Mouse (Mus musculus) hindbrain, postnatal 0 days (tissue): ENCODE results near the gene Sgip1. TPM values are rescaled to one million over a fixed set of nuclear protein-coding genes. Genes with fewer than 3 reads are reported as not detected.

Experiments used
- ATAC-seq: fragments of 200-750 bp; cut with Nextera tagmentation; 2 replicates; pipeline ENCODE4 v1.8.0; 2017; ENCODE audit warnings: mild to moderate bottlenecking, moderate TSS enrichment, moderate library complexity
- DNase-seq: peaks from one replicate; pipeline ENCODE4 v3.0.0-alpha.2; 2015; ENCODE audit warnings: low spot score
- H3K27ac ChIP-seq: fragments of 300-500 bp; sonication (generic); 2 replicates; pipeline ENCODE4 v1.5.1; 2014; ENCODE audit warnings: mild to moderate bottlenecking
- H3K27me3 ChIP-seq: fragments of 300-500 bp; sonication (generic); 2 replicates; pipeline ENCODE4 v1.6.1; 2014; ENCODE audit warnings: low read length, mixed read lengths; ENCODE audit not compliant: insufficient read depth
- H3K36me3 ChIP-seq: fragments of 300-500 bp; sonication (generic); 2 replicates; pipeline ENCODE4 v1.6.1; 2014; ENCODE audit warnings: low read length, mixed read lengths; ENCODE audit not compliant: insufficient read depth
- H3K4me1 ChIP-seq: fragments of 300-500 bp; sonication (generic); 2 replicates; pipeline ENCODE4 v1.6.1; 2014; ENCODE audit warnings: antibody characterized with exemption, low read length, mixed read lengths; ENCODE audit not compliant: insufficient read depth
- H3K4me2 ChIP-seq: fragments of 300-500 bp; sonication (generic); 2 replicates; pipeline ENCODE4 v1.6.1; 2014; ENCODE audit warnings: low read depth, mild to moderate bottlenecking, low read length, moderate library complexity, mixed read lengths
- H3K4me3 ChIP-seq: fragments of 300-500 bp; sonication (generic); 2 replicates; pipeline ENCODE4 v1.5.1; 2014; ENCODE audit warnings: low read length
- H3K9ac ChIP-seq: fragments of 300-500 bp; sonication (generic); replicated peaks from 2 replicates; pipeline ENCODE4 v1.6.1; 2014; ENCODE audit warnings: mild to moderate bottlenecking, low read length, moderate library complexity, mixed read lengths
- H3K9me3 ChIP-seq: fragments of 300-500 bp; sonication (generic); 2 replicates; pipeline ENCODE4 v1.6.1; 2016; ENCODE audit warnings: low read length, mixed read lengths
- CTCF ChIP-seq: IDR thresholded peaks from 2 replicates; pipeline ENCODE4 v1.5.1; 2016; ENCODE audit warnings: antibody characterized with exemption, control low read depth, low read depth
- WGBS: fragments of 180-500 bp; shearing (Covaris S2); extraction: QIAGEN DNeasy Blood & Tissue Kit; methylation state at CpG from one replicate; pipeline ENCODE4 v1.1.7; 2014; 5-methylcytosine and 5-hydroxymethylcytosine counted together
- polyA plus RNA-seq: library from polyadenylated mRNA; unstranded; fragments of >200 nt; fragmentation: Nextera tagmentation; extraction: Ambion mirVana; gene quantifications from 2 replicates; pipeline ENCODE4 v1.2.1, GENCODE M21; 2015
- total RNA-seq: library from RNA; depleted of rRNA; stranded (reverse); fragments of >200 nt; gene quantifications from 2 replicates; pipeline ENCODE4 v1.2.3, GENCODE M21; 2014; rRNA removed

Sgip1 gene
- total and polyA plus RNA-seq, 2 experiments from 2014 or later: 34.6 to 62.0 TPM

GRCm38 (mm10) chr4:103006943-103007418 is 265.9 kb downstream of the Sgip1 start:
- Histone ChIP-seq H3K9ac (no peak overlapping the region), H3K36me3 (no peaks in the 10 kb centered on the region), H3K9me3 (no peaks in the 10 kb centered on the region), H3K4me3 (no peak overlapping the region), H3K27ac (no peak overlapping the region), H3K27me3 (no peaks in the 10 kb centered on the region), H3K4me1 (no peaks in the 10 kb centered on the region), H3K4me2 (no peak overlapping the region)
- whole genome bisulfite sequencing: 18% methylated on average over 4 of the region's 4 CpGs
- ATAC-seq: no peak
- peak; percentile 17 for DNase-seq
- TF ChIP-seq CTCF: no peak

- Histone ChIP-seq H3K9ac (no peak overlapping the region), H3K4me2 (no peak overlapping the region), H3K4me3 (no peak overlapping the region), H3K27ac (no peak overlapping the region), H3K4me1 (no peaks in the 10 kb centered on the region), H3K9me3 (no peaks in the 10 kb centered on the region), H3K27me3 (no peaks in the 10 kb centered on the region), H3K36me3 (no peaks in the 10 kb centered on the region)
- WGBS: 93% methylated on average over 4 of the region's 4 CpGs
- DNase-seq: no peak
- no peak for TF ChIP-seq CTCF
- no peak for ATAC-seq
These were observed 269.6 kb downstream of the Sgip1 start for GRCm38 (mm10) chr4:103010734-103011133.

- no peaks in the 10 kb centered on the region for H3K36me3 ChIP-seq
These were observed 270.7 kb downstream of the Sgip1 start for GRCm38 (mm10) chr4:103011823-103012222.

GRCm38 (mm10) chr4:103013490-103013889 is 272.4 kb downstream of the Sgip1 start:
- 11% methylated on average over 4 of the region's 4 CpGs for WGBS
- Histone ChIP-seq H3K9me3 (no peaks in the 10 kb centered on the region), H3K9ac (no peak overlapping the region), H3K4me2 (peak overlapping the region; percentile 27), H3K27me3 (no peaks in the 10 kb centered on the region), H3K36me3 (no peaks in the 10 kb centered on the region), H3K4me1 (no peaks in the 10 kb centered on the region), H3K27ac (no peak overlapping the region), H3K4me3 (no peak overlapping the region)
- 0 out of 2 replicates have a peak, but pooled peaks have one; percentile 21 for ATAC-seq
- DNase-seq: peak; percentile 38
- no peak for TF ChIP-seq CTCF

More at GRCm38 (mm10) chr4:103011823-103012222, 270.7 kb downstream of the Sgip1 start:
- peak overlapping the region; percentile 27; the same call in 1 of the 2 replicates for H3K4me2 ChIP-seq
- H3K9me3 ChIP-seq: no peaks in the 10 kb centered on the region
- no peaks in the 10 kb centered on the region for H3K4me1 ChIP-seq
- WGBS: 23% methylated on average over 7 of the region's 7 CpGs
- no peak for TF ChIP-seq CTCF
- no peak overlapping the region for H3K9ac ChIP-seq
- H3K27me3 ChIP-seq: no peaks in the 10 kb centered on the region
- DNase-seq (peak; percentile 67), ATAC-seq (peak; percentile 83)
- H3K27ac ChIP-seq: peak overlapping the region; percentile 64; the same call in 1 of the 2 replicates
- no peak overlapping the region for H3K4me3 ChIP-seq

Other genes with a start within 250 kb of the Sgip1 start
- gene Tctex1d1, start 237.3 kb downstream of the Sgip1 start, total RNA-seq: 0.73 and 5.5 TPM in 2 replicates
- gene Tctex1d1, start 237.3 kb downstream of the Sgip1 start, polyA plus RNA-seq: 2.0 and 2.5 TPM in 2 replicates